Mouse (Mus musculus): ENCODE measurements around the gene Btk.

GRCm38 (mm10) chrX:134588261-134588660 is 4.9 kb upstream of the Btk start:
- TF ChIP-seq CTCF (conservative IDR thresholded peaks at IDR 0.05; ENCODE audit: low read length) (no peak), POU5F1 (IDR thresholded peaks at IDR 0.05; ENCODE audit: borderline replicate concordance, low read length) (no peak)

All from E14TG2a.4 (cell line).